Mouse (Mus musculus) intestine, postnatal 0 days (tissue): ENCODE measurements at regions not wholly inside any gene's neighbourhood (a gene's known extent, or its start where the extent isn't known, plus 50 kb on each side); places are given as distances from the start of the nearest gene placed in this dataset.

Source experiments
- ATAC-seq: fragments of 200-750 bp; cut with Nextera tagmentation; 2 replicates; pipeline ENCODE4 v1.8.0; 2017; ENCODE audit warnings: mild to moderate bottlenecking, moderate TSS enrichment, moderate library complexity
- H3K27ac ChIP-seq: fragments of 300-500 bp; sonication (generic); 2 replicates; pipeline ENCODE4 v1.5.1; 2014; ENCODE audit warnings: mild to moderate bottlenecking, low read depth, low read length, moderate library complexity
- H3K27me3 ChIP-seq: fragments of 300-500 bp; sonication (generic); replicated peaks from 2 replicates; pipeline ENCODE4 v1.6.1; 2014; ENCODE audit warnings: low read length, mixed read lengths; ENCODE audit not compliant: control insufficient read depth, insufficient read depth
- H3K36me3 ChIP-seq: fragments of 300-500 bp; sonication (generic); 2 replicates; pipeline ENCODE4 v1.6.1; 2014; ENCODE audit warnings: mild to moderate bottlenecking, moderate library complexity; ENCODE audit not compliant: control insufficient read depth, insufficient read depth
- H3K4me1 ChIP-seq: fragments of 300-500 bp; sonication (generic); replicated peaks from 2 replicates; pipeline ENCODE4 v1.6.1; 2014; ENCODE audit warnings: antibody characterized with exemption, low read length, mixed read lengths; ENCODE audit not compliant: control insufficient read depth, insufficient read depth
- H3K4me2 ChIP-seq: fragments of 300-500 bp; sonication (generic); replicated peaks from 2 replicates; pipeline ENCODE4 v1.6.1; 2014; ENCODE audit warnings: low read depth, mild to moderate bottlenecking, moderate library complexity
- H3K4me3 ChIP-seq: fragments of 300-500 bp; sonication (generic); 2 replicates; pipeline ENCODE4 v1.5.1; 2014; ENCODE audit warnings: low read depth, low read length
- H3K9ac ChIP-seq: fragments of 300-500 bp; sonication (generic); 2 replicates; pipeline ENCODE4 v1.6.1; 2014; ENCODE audit warnings: mild to moderate bottlenecking, low read depth, low read length
- H3K9me3 ChIP-seq: fragments of 300-500 bp; sonication (generic); 2 replicates; pipeline ENCODE4 v1.6.1; 2016; ENCODE audit warnings: mixed run types; ENCODE audit not compliant: control insufficient read depth
- CTCF ChIP-seq: sonication (generic); IDR thresholded peaks from 2 replicates; pipeline ENCODE4 v1.5.1; 2016; ENCODE audit warnings: low read depth, mild to moderate bottlenecking, control low read depth, antibody characterized with exemption, moderate library complexity
- WGBS: fragments of 180-500 bp; shearing (Covaris S2); extraction: QIAGEN DNeasy Blood & Tissue Kit; methylation state at CpG from one replicate; pipeline ENCODE4 v1.1.7; 2014; 5-methylcytosine and 5-hydroxymethylcytosine counted together

GRCm38 (mm10) chr5:68313187-68313586, 281.6 kb downstream of the Grxcr1 start:
- H3K36me3 ChIP-seq, result no peaks in the 10 kb centered on the region
- no peak for TF ChIP-seq CTCF
- no peaks in the 10 kb centered on the region for H3K27me3 ChIP-seq
- 86% methylated on average over 3 of the region's 3 CpGs for WGBS
- ATAC-seq, result no peak
- H3K27ac ChIP-seq, result no peak overlapping the region
- no peak overlapping the region for H3K9ac ChIP-seq
- H3K4me2 ChIP-seq, result no peak overlapping the region
- H3K9me3 ChIP-seq, result no peaks in the 10 kb centered on the region
- no peak overlapping the region for H3K4me3 ChIP-seq
- H3K4me1 ChIP-seq, result no peaks in the 10 kb centered on the region

- Histone ChIP-seq H3K4me3 (no peak overlapping the region), H3K27ac (no peak overlapping the region), H3K4me2 (no peak overlapping the region), H3K9ac (no peak overlapping the region), H3K36me3 (no peaks in the 10 kb centered on the region), H3K4me1 (no peaks in the 10 kb centered on the region), H3K27me3 (no peaks in the 10 kb centered on the region), H3K9me3 (no peaks in the 10 kb centered on the region)
- TF ChIP-seq CTCF, result no peak
- no peak for ATAC-seq
These were observed 287.3 kb downstream of the Grxcr1 start for GRCm38 (mm10) chr5:68318979-68319378.

- H3K36me3 ChIP-seq, result no peaks in the 10 kb centered on the region
- 87% methylated on average over 2 of the region's 2 CpGs for WGBS
- no peak for TF ChIP-seq CTCF
- H3K27ac ChIP-seq, result no peak overlapping the region
- H3K4me2 ChIP-seq, result no peak overlapping the region
- no peaks in the 10 kb centered on the region for H3K4me1 ChIP-seq
- no peaks in the 10 kb centered on the region for H3K9me3 ChIP-seq
- no peak overlapping the region for H3K9ac ChIP-seq
- H3K27me3 ChIP-seq, result no peaks in the 10 kb centered on the region
- no peak overlapping the region for H3K4me3 ChIP-seq
- ATAC-seq, result no peak
These were observed 295.5 kb downstream of the Grxcr1 start for GRCm38 (mm10) chr5:68326998-68327593.

- Histone ChIP-seq H3K4me3 (no peak overlapping the region), H3K9me3 (no peaks in the 10 kb centered on the region), H3K27ac (no peak overlapping the region), H3K4me1 (no peaks in the 10 kb centered on the region), H3K36me3 (no peaks in the 10 kb centered on the region), H3K27me3 (no peaks in the 10 kb centered on the region), H3K4me2 (no peak overlapping the region), H3K9ac (no peak overlapping the region)
- 95% methylated on average over 3 of the region's 3 CpGs for WGBS
- no peak for ATAC-seq
- TF ChIP-seq CTCF, result no peak
These were observed 297.7 kb downstream of the Grxcr1 start for GRCm38 (mm10) chr5:68329311-68329710.

GRCm38 (mm10) chr5:68329828-68330227, 298.2 kb downstream of the Grxcr1 start:
- no peak for TF ChIP-seq CTCF
- Histone ChIP-seq H3K4me3 (no peak overlapping the region), H3K27ac (no peak overlapping the region), H3K27me3 (no peaks in the 10 kb centered on the region), H3K4me1 (no peaks in the 10 kb centered on the region), H3K36me3 (no peaks in the 10 kb centered on the region), H3K9me3 (no peaks in the 10 kb centered on the region), H3K4me2 (no peak overlapping the region), H3K9ac (no peak overlapping the region)
- 61% methylated on average over 2 of the region's 2 CpGs for WGBS
- no peak for ATAC-seq

- no peak for TF ChIP-seq CTCF
- no peaks in the 10 kb centered on the region for H3K9me3 ChIP-seq
- no peak overlapping the region for H3K27ac ChIP-seq
- H3K4me2 ChIP-seq, result no peak overlapping the region
- no peaks in the 10 kb centered on the region for H3K27me3 ChIP-seq
- no peak overlapping the region for H3K9ac ChIP-seq
- no peak for ATAC-seq
- H3K36me3 ChIP-seq, result no peaks in the 10 kb centered on the region
- no peak overlapping the region for H3K4me3 ChIP-seq
- WGBS, result 66% methylated on average over 2 of the region's 2 CpGs
- no peaks in the 10 kb centered on the region for H3K4me1 ChIP-seq
These were observed 319.3 kb downstream of the Grxcr1 start for GRCm38 (mm10) chr5:68350921-68351320.

- Histone ChIP-seq H3K4me2 (no peak overlapping the region), H3K27me3 (no peaks in the 10 kb centered on the region), H3K9me3 (no peaks in the 10 kb centered on the region), H3K36me3 (no peaks in the 10 kb centered on the region), H3K9ac (no peak overlapping the region), H3K4me1 (no peaks in the 10 kb centered on the region), H3K27ac (no peak overlapping the region), H3K4me3 (no peak overlapping the region)
- no peak for ATAC-seq
- no peak for TF ChIP-seq CTCF
- 54% methylated on average over 5 of the region's 5 CpGs for WGBS
These were observed 320.2 kb downstream of the Grxcr1 start for GRCm38 (mm10) chr5:68351793-68352192.
